Mouse (Mus musculus): ENCODE measurements around the gene Nek1.
A peak's percentile ranks its signal among the peaks of the same experiment; 100 is the strongest.
"Not testable (repeated sequence)": the region's sequence is repeated elsewhere in the genome, so short reads cannot be mapped to it uniquely, and the experiment has no call there.

Gene Nek1

DNA sequence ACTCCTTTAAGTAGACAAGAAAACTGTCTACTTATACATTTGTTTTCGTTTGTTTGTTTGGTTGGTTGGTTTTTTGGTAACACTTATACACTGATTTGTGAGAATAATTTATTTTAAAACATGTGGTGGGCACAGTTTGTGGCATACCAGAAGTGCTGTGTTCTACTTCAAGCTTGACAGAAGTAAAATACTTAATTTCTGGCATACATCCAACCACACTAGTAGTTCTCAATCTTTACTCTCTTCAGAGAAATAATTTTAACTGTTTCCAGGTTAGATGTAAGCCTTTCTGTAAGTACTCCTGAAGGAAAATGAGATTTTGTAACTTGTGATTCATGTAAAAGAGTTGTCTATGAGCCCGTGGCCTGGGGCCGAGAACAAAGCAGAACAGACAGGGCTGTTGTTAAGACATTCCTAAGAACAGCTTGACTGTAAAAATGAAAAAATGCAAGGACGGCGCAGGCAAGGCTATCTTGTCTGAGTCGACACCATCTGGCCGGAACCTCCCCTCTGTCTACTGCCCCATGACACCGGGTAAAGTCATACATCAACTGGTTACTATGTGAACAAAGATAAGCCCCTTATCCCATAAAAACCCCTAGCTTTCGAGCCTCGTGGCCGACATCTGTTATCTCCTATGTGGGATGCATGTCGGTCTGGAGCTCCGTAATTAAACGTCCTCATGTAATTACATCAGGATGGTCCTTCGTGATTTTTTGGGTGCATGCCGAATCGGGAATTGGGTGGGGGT lies 8.6 kb upstream of the Nek1 start:
- not testable (repeated sequence) for DNase-seq (ENCODE audit: low spot score)

DNA sequence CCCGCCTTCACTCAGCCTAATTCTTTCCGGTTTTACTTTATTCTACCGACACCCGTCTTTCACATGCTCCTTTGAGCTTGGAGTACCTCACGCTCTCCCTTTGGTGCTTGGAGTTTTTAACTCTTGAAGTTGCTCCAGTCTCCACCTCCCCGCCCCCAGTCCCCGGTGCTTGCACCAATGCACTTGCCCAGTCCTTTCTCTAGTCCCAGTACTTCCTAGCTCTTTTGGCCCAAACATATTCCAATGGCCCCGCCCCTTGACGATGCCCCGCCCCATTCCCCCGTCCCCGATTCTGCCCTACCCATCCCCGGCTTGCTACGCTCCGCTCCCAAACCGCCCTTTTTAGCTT lies 460 bp upstream of the Nek1 start:
- DNase-seq (ENCODE audit: low spot score): no peak

DNA sequence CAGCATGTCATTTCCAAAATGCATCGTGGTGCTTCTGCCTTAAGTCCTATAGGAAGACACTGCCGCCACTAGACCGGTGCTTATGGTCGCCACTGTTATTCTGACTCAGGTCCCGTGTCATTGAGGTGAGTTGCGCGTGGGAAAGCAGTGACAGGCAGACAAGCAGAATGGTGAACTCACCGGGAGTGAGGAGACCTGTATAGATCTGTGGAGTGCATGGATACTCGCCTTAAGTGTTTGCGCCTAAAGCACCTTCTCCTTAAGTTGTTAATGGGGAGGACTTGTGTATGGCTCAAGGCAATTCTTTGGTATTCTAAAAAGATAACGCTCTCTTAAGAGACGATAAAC lies 618 bp downstream of the Nek1 start:
- no peak for DNase-seq (ENCODE audit: low spot score)

DNA sequence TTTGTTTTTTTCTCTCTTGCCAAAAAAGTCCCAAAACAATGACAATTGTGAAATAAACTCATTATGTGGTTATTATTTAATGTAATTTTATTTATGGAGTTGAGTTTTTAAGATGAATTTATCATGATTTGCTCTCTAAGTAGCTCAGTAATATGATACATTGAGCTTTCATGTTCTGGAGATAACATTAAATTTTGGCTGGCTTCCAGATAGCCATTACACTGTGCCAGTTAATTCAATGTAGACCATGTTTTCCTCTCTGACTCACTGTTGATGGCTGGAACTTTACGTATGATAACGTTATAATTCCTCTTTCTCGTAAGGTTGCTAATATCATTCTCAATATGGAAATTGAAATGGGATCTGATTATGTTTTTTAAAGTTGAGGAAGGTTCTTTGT lies 3.5 kb downstream of the Nek1 start:
- no peak for DNase-seq (ENCODE audit: low spot score)

DNA sequence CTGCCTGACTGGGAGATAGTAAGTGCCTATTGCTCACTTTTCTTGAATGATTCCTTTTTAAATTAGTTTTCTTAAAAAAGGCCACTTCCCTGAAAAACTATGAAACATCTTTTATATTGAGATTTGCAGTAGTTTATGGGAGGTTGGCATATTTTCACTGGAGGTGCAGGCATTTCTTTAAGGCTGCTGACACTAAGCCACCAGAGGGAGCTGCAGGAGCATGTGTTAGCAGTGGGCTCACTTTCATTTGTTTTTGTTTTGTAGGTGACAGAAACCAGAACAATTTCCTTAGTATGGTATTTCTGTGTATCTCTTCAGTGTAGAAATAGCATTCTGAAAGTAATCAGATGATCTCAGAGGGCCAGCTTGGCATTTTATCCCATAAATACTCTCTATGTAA lies 49.0 kb downstream of the Nek1 start:
- peak; percentile 72 for DNase-seq (ENCODE audit: low spot score)

DNA sequence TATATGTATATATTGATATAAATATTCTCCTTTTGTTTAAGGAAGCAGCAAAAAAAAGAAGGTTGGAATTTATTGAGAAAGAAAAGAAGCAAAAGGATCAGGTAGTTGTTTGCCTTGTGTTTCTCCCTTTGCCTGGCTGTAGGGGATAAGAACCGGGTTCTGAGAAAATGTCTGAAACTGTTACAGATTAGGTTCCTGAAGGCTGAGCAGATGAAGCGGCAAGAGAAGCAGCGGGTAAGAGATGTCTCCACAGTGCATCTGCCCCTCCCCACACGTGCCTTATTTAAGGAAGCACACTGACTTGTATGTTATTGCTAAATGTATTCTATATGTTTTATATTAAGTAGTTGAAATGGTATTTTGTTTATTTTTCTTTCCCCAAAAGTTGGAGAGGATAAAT lies 50.9 kb downstream of the Nek1 start:
- no peak for DNase-seq (ENCODE audit: low spot score)

DNA sequence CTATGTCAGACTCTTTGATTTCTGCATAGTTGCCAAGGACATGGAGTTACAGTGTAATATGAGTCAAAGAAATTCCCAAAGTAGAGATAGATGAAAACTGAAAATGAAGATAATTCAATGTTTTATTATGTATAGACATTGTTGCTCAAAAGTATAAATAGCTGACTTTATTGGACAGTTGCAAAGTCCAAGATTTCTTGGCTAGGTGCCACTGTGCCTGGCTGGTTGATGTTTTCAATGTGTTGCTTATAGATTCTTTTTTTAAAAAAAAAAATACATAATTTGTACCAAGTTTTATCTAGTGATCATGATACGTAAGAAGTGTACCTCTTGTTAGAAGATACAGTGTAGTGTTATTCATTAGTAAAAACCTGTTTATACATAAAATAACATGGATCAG lies 53.8 kb downstream of the Nek1 start:
- no peak for DNase-seq (ENCODE audit: low spot score)

DNA sequence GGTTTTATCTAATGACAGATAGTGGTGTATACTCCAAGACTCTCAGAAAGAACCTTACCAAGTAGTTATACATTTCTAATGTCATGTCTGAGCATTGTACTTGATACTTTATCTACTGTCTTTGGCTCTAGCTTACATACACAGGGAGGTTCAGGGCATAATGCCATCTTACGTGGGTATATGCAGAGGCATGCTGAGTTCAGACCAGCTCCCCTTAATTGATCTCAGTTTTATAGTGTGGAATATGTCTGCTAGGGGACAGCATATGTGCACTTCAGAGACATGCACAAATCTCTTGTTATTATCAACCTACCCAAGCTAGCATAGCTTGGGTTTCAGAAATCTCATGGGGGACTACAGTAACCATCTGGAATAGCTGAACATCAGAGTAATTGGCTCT lies 60.0 kb downstream of the Nek1 start:
- no peak for DNase-seq (ENCODE audit: low spot score)

DNA sequence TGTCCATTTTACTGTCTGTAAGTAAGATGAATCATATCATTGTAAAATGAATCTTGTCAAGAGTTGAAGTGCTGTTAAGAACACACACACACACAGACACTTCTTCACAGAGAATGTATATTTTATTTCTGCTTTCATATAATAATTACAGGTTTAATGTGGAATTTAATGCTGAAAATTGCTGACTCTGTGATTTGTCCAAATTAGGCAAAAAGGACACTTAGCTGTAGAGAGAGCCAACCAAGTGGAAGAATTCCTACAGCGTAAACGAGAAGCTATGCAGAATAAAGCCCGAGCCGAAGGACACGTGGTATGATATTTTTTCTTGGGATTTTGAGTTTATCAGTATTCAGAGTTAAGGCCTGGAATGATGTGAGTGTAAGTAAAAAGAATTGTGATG lies 61.3 kb downstream of the Nek1 start:
- DNase-seq (ENCODE audit: low spot score): no peak

DNA sequence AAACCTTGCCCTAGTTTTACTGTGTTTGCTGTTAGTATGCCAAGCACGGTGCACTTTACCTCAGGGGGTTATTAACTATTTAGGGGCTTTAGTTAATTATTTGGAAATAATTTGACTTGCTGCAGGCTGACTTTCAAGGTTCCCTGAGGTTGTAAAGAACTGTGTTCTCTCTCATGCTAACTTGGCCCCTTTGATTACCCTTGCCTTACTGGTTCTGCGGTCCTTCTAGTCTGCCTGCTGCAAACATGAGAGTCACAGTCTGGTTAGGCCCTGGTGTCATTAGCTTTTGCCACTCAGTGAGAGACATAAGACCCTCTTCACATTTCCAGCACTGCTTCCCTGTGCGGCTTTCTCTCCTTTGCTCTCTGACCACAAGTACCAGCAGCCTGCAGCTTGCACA lies 64.0 kb downstream of the Nek1 start:
- DNase-seq (ENCODE audit: low spot score): no peak

DNA sequence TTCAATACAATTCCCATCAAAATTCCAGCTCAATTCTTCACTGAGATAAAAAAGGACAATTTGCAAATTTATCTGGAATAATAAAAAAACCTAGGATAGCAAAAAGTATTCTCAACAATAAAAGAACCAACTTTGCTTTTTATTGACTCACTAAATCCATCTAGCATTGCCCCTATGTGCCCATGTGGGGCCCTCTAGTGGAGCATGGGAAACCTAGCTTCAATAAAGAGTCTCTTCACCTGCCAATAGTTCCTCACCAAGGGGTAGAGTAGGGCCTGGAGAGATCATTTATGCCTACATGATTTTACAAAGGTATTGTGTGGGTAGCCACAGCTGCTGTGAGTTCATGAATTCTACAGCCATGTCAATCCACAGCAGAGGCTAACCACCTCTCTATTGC lies 66.1 kb downstream of the Nek1 start:
- peak; percentile 7 for DNase-seq (ENCODE audit: low spot score)

DNA sequence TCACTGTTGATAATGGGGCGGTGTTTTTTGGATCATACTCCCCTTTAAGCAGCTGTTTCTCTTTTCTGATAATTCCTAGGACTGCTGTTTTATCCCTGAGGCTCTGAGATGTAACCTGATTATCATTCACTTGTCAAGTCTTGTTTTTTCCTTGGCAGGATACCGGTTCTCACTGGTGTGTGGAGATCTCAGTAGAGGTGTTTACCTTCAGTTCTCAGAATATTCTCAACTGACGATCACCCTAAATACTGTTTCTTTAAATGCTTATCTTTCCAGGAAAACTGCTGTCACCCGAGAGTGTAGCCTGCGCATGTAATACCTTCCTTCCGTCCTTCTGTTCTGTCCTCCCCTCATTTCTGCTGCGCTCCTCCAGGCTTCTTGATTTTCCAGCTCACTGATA lies 67.4 kb downstream of the Nek1 start:
- DNase-seq (ENCODE audit: low spot score): no peak

DNA sequence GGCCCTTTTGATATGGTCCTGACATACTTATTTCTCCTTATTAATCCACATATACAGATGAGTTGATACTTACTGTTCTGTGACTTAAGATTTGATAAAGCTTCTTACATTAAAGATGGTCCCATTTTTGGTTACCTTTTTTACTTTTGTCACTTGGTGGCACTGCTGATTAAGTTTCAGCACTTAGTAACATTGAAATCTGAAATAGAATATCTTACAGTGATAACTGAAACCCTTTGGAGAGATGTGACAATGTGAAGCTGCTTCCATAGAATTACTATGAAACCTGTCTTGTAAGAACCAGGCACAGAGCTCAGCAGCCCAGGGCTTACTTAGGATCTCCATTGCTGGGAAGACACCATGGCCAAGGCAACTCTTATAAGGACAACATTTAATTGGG lies 82.1 kb downstream of the Nek1 start:
- peak; percentile 7 for DNase-seq (ENCODE audit: low spot score)

DNA sequence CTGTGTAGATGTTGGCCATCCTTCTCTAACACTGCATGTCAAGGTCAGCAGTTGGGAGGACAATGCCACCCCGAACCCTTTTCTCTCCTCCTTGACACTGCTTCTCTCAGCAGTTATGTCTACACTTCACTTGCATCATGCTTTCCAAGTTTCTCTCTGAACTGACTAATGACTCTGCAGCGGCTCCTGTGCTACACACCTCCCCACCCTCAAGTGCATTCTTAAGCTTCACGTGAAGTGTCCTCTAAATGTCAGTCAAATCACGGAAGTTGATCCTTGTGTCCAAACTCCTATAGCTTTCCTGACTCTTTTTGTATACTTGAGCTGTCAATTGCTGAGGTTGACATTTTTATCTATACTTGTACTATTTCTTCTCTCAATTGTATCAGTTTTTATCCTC lies 117.5 kb downstream of the Nek1 start:
- no peak for DNase-seq (ENCODE audit: low spot score)

DNA sequence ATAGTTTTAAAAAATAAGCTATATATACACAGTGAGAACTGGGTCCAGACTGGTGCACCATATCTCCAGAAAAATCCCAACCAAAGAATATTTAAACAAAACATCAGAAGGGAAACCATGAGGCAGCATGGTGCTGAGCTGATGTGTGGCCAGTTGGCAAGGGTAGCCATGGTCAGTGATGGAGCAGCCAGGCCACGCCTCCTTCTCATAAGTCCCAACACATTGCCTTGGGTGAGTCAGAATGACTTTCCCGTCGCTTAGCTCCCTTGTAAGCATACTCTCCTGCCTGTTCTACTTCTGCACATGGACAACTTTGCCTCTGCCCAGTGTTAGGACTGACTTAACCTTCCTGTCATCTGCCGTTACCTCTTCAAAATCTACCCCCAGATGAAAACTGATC lies 118.9 kb downstream of the Nek1 start:
- no peak for DNase-seq (ENCODE audit: low spot score)

DNA sequence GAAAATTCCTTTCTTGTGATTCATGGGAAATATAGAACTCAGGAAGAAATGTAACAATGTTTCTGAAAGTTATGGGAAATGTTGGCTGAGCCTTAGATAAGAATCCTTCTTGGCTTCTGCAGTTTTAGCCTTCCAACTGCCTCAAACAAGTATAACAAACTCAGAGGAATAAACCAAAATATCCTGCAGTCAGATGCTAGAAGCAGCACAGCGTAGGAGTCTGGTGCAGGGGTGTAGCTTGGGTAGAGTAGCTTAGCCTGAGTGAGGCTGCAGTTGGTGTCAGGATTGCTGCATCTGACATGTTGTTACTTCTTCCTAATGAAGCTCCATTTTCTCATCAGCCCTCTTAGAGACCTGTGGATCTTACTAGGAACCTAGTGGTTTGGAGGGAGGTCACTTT lies 128.6 kb downstream of the Nek1 start:
- DNase-seq (ENCODE audit: low spot score): no peak

DNA sequence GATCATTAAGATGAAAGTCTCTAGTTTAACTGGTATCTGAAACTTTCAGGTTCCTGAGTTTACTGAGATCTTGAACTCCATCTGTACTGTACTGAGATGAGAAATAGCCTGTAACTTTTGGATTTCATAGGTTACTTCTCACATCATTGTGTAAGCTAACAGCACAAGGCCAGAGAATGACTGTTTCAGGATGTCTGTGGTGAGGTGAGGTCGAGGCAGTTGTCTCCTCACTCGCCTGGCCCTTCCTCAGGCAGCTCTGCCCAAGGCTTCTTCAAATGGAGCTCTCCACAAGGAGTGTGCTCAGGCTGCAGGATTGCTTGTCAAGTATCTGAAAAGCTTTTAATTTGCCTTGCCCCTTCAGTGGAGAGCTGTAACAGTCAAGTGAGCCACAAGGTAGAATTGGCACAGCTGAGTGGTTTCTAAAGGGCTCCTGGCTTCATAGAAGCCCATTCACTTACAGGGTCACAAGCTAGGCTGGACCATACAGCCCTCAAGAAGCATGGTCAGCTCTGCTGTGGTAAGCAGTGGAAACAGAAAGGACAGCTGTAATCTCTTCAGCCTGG lies 134.4 kb downstream of the Nek1 start:
- DNase-seq (ENCODE audit: low spot score): no peak

DNA sequence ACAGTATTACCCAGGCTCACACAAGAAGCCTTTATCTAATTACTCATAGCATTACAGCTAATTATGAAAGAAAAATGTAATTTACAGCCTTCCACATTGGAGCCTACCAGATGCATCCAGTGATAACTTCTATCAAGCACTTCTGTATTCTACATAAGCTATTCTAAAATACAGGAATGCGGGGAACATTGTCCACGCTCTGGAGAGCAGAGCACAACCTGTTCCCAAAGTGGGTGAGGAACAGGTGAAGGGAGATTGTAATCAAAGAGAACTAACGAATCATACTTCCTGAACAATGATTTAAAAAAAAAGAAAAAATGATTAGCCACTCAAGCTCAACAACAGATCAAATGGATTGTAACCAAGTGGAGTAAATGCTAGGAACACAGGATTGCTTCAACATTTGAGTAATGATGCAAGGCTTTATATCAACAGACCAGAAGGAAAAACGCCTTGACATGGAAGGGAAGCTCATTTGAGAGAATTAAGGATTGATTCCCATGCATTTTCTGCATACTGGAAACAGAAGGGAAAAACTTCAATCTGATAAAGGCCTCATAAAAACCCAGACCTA lies 139.7 kb downstream of the Nek1 start:
- DNase-seq (ENCODE audit: low spot score): peak; percentile 60

DNA sequence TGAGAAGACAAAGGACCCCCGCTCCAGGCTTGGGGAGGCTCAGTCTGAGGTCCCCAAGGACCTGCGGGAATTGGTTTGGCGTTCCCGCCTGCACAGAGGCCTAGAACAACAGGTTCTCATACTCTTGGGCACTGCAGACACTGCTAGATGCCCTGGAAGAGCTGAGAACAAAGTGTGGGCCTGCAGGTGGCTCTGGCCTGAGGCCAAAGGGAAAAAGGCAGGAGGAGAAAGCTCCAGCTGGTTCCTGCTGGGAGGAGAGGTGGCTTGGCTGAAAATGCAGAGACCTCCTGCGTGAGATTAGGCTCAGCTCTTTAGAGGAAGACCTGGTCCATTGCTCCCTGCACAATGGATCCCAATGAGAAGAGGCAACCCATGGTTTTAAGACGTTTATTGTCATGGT lies 148.9 kb downstream of the Nek1 start:
- DNase-seq (ENCODE audit: low spot score): no peak

DNA sequence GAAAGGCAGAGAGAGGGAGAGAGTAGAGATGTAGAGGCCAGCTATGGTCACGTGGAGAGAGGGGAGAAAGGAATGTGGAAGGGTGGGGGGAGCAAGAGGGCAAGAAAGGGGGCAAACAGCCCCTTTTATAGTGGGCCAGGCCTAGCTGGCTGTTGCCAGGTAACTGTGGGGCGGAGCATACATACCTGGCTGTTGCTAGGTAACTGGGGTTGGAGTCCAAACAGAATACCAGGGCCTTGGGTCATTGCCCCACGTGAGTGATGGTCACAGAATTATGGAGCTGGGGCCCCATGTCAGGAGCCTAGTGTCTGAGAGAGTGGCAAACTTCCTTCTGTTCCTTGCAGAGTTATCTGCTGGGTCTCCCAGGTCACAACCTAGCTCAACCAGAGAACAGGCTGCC lies 149.3 kb downstream of the Nek1 start:
- no peak for DNase-seq (ENCODE audit: low spot score)

DNA sequence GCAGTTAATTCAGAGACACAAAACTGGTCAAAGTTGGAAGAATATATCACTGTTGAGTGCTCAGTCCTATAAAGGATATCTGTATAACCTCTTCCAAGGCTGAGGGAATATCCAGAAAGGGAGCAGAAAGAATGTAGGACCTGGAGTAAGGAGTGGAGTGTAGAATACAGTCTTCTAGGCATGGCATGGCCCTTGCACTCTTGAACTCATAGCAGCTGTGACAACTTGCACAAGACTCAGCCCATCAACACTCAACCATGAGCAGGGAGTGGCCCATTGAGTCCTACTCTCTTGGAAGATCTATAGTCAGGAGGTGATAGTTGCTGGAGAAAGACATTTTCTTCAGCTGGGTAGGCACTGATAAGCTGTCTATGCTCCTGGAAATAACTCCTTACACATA lies 149.8 kb downstream of the Nek1 start:
- DNase-seq (ENCODE audit: low spot score): no peak

DNA sequence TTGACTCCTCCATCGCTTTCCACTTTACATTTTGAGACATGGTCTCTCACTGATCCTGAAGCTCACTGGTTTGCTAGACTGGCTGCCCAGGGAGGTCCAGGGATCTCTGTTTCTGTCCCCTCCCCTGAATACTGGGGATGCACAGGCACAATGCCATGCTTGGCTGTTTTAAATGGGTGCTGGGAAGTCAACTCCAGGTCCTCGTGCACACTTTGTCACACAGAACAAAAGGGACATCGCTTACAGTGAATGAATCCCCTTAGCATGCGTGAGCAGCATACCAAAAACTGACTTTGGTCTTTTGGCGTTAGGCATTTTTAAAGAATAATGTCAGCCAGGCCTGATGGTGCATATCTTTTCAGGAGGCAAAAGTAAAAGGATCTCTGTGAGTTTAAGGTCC lies 155.7 kb downstream of the Nek1 start:
- no peak for DNase-seq (ENCODE audit: low spot score)

DNA sequence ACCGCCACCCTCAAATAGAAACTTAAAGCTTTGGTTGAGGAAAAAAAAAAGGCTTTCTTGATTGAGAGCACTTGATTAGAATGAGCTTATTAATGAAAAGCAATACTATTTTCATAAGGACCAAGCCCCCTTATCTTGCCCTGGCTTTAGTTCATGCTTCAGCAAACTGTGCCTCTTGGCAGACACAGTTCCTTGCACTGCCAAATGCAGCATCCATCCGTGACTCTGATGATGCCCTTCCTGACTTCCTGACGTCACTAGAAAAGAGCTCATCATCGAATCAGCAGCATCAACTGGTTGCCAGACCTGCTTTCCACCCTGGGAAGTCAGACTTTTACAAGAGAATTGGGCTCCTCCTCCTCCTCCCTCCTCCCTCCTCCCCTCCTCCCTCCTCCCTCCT lies 157.6 kb downstream of the Nek1 start:
- DNase-seq (ENCODE audit: low spot score): no peak

DNA sequence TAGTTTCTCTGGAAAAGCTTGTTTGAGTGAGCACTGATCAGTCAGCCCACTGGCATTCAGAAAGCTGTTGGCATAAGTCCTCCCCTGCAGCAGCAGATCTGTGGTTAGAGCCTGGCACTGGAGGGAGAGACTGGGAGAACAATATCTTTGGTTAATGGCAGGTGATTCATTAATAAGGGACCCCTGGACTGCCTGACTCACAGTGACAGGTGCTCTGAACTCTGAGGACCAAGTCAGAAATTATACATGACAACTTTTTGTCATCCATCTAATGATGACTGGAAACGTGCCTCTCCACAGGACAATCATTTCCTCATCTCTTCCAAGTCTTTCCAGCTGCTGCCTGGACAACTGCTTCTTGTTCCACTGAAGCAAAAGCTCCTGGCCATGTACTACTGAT lies 163.4 kb downstream of the Nek1 start:
- no peak for DNase-seq (ENCODE audit: low spot score)

All from adipocyte (in vitro differentiated cells).